ENCODE assay signal across 20 mouse cellular contexts in the genomic region with DNA sequence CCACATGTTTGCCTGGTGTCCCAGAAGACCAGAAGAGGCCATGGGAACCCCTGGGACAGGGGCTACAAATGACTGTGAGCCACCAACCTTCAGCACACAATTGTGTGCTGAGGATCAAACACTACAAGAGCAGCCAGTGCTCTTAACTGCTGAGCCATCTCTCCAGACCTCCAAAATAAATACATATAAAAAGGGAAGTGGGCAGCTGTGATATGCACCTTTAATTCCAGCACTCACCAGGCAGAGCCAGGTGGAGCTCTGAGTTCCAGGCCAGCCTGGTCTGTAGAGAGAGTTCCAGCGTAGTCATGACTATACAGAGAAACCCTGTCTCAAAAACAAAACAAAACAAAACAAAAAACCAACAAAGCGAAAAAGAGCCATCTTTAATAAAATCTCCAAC. TPM values are rescaled to one million over a fixed set of nuclear protein-coding genes. Genes with fewer than 3 reads are reported as not detected.
DNase-seq lines count a peak whose midpoint lies in the region; ATAC-seq and TF ChIP-seq lines count a peak whose summit lies in the region.
"Had no signal": no experiment of that assay in that cellular context is flagged by ENCODE, and none has a peak within 500 bp of the region (broad histone marks: within the 10 kb centered on the region; RNA-seq: fewer than 3 reads in every experiment).

No protein-coding gene starts in this region.

- no peaks in the 10 kb centered on the region for H3K9me3 ChIP-seq in MEL (replicated peaks; ENCODE audit: insufficient read depth, low read length)
- H3K9me3 ChIP-seq: G1E had no signal

- H3K4me3 ChIP-seq in MEL (ENCODE audit: control insufficient read depth in 1 of 2, insufficient read depth in 1 of 2, low read depth in 2 of 2, low read length in 2 of 2) = no peak overlapping the region

- H3K9ac ChIP-seq in MEL (ENCODE audit: control insufficient read depth, low read depth, low read length, poor library complexity, severe bottlenecking) = no peak overlapping the region

- no peaks in the 10 kb centered on the region for H3K79me2 ChIP-seq in MEL (ENCODE audit: control insufficient read depth, insufficient read depth, low read length, poor library complexity)

- TF ChIP-seq EP300 in MEL (IDR thresholded peaks at IDR 0.05; ENCODE audit: low read depth in 1 of 2, low read length in 2 of 2) = peak; percentile 44 to 71; a peak in 3 of 4 replicates

- peaks cover 0 to 43% of the 10 kb centered on the region in 2 experiments; a peak in 2 of 4 replicates for H3K36me3 ChIP-seq in MEL (ENCODE audit: control insufficient read depth in 1 of 2, insufficient read depth in 2 of 2, low read length in 2 of 2)
- H3K36me3 ChIP-seq: G1E had no signal

- TF ChIP-seq CTCF in MEL (IDR thresholded peaks at IDR 0.05 in 2 of 3, conservative IDR thresholded peaks at IDR 0.05 in 1 of 3; ENCODE audit: control insufficient read depth in 1 of 3, insufficient read depth in 1 of 3, low read depth in 2 of 3, low read length in 3 of 3, poor library complexity in 1 of 3, severe bottlenecking in 1 of 3) = no peak

- H3K27me3 ChIP-seq in MEL (ENCODE audit: control insufficient read depth in 1 of 2, insufficient read depth in 2 of 2, low read length in 2 of 2) = no peaks in the 10 kb centered on the region
- H3K27me3 ChIP-seq: Patski had no signal

- H3K4me1 ChIP-seq in MEL (ENCODE audit: control insufficient read depth in 1 of 2, insufficient read depth in 2 of 2, low read length in 2 of 2) = peaks cover 20 to 52% of the 10 kb centered on the region in 2 experiments

- ATAC-seq in CD4-positive, CD25-positive, alpha-beta regulatory T cell, adult 4 months = no peak
- ATAC-seq: activated CD4-positive, CD25-positive, alpha-beta regulatory T cell, adult 4 months; Patski had no signal

- DNase-seq in A20 (ENCODE audit: low read depth, low spot score) (peak; percentile 70), MEL (ENCODE audit: low read depth, low spot score) (peak; percentile 70)
- no peak for DNase-seq in kidney, adult 11 months
- DNase-seq: adrenal gland, adult 2 months; adrenal gland, adult 8-10 months; adrenal gland, postnatal 10 days; adrenal gland, postnatal 14 days; adrenal gland, postnatal 25 days; adrenal gland, postnatal 36 days; B cell, adult 2 months; cerebellum, adult 11 months; cerebellum, adult 11-12 months; cerebellum, adult 18-20 months; cerebellum, adult 2 months; cerebellum, adult 8-10 months; cerebellum, adult 9-10 months had no signal

- no peak for TF ChIP-seq POLR2A in MEL (IDR thresholded peaks at IDR 0.05; ENCODE audit: control insufficient read depth in 1 of 2, insufficient read depth in 1 of 2, low read depth in 1 of 2, low read length in 2 of 2, poor library complexity in 1 of 2)

- no peak for TF ChIP-seq RAD21 in MEL (IDR thresholded peaks at IDR 0.05; ENCODE audit: low read depth, low read length)

- no peak overlapping the region for H3K27ac ChIP-seq in MEL (ENCODE audit: control insufficient read depth, low read depth, low read length)

TF ChIP-seq in MEL, 35 proteins besides CTCF, POLR2A, EP300 and RAD21:
- TF ChIP-seq USF2 (IDR thresholded peaks at IDR 0.05; ENCODE audit: borderline replicate concordance in 1 of 2, insufficient read depth in 1 of 2, low read depth in 1 of 2, low read length in 2 of 2) (no peak), GATA1 (IDR thresholded peaks at IDR 0.05; ENCODE audit: low read depth, low read length) (0 out of 2 replicates have a peak, but pooled peaks have one; percentile 52), TAL1 (IDR thresholded peaks at IDR 0.05; ENCODE audit: low read length) (peak; percentile 33; the same call in 1 of the 2 replicates), RCOR1 (IDR thresholded peaks at IDR 0.05; ENCODE audit: low read depth, low read length) (peak; percentile 39; the same call in 1 of the 2 replicates)

RNA-seq across cellular contexts. Expression of a gene that starts 8.2 kb away (rescaled TPM):
- total RNA-seq in MEL (2012; rRNA removed) = 0.26 and 0.54 TPM in 2 replicates
- polyA plus RNA-seq in MEL (2012; ENCODE audit: insufficient read depth in 1 of 2, insufficient read length in 2 of 2, low read depth in 1 of 2, low replicate concordance in 2 of 2, missing spikeins in 1 of 2) = 1 to 10 TPM in 1 of 2 experiments, not detected in 1; 1.9 TPM
- polyA plus RNA-seq in CD4-positive, CD25-positive, alpha-beta regulatory T cell, adult 4 months (2017; shearing (Covaris generic)) = under 1 TPM in 1 of 2 experiments, not detected in 1; 0.44 TPM
- total RNA-seq: G1E had no signal
- polyA plus RNA-seq: G1E had no signal
